Mouse (Mus musculus) limb, embryonic 13.5 days (tissue): Measurements from ENCODE around the gene Atg14. TPM values are rescaled to one million over a fixed set of nuclear protein-coding genes. Genes with fewer than 3 reads are reported as not detected.

ENCODE experiments used
- ATAC-seq: fragments of 200-750 bp; cut with Nextera tagmentation; 2 replicates; pipeline ENCODE4 v1.8.0; 2017; ENCODE audit warnings: low read depth, moderate number of reproducible peaks, moderate TSS enrichment; ENCODE audit not compliant: low FRiP score
- H3K27ac ChIP-seq: fragments of 300-500 bp; sonication (generic); 2 replicates; pipeline ENCODE4 v1.5.1; 2015; ENCODE audit warnings: inconsistent platforms, mild to moderate bottlenecking, moderate library complexity
- H3K27me3 ChIP-seq: fragments of 300-500 bp; sonication (generic); 2 replicates; pipeline ENCODE4 v1.6.1; 2015; ENCODE audit warnings: mild to moderate bottlenecking, inconsistent platforms
- H3K36me3 ChIP-seq: fragments of 300-500 bp; sonication (generic); 2 replicates; pipeline ENCODE4 v1.6.1; 2015; ENCODE audit warnings: inconsistent platforms, mild to moderate bottlenecking, moderate library complexity
- H3K4me1 ChIP-seq: fragments of 300-500 bp; sonication (generic); 2 replicates; pipeline ENCODE4 v1.6.1; 2015; ENCODE audit warnings: inconsistent platforms
- H3K4me2 ChIP-seq: fragments of 300-500 bp; sonication (generic); replicated peaks from 2 replicates; pipeline ENCODE4 v1.6.1; 2015; ENCODE audit warnings: inconsistent platforms, mild to moderate bottlenecking, moderate library complexity
- H3K4me3 ChIP-seq: fragments of 300-500 bp; sonication (generic); 2 replicates; pipeline ENCODE4 v1.5.1; 2015; ENCODE audit warnings: moderate library complexity, mild to moderate bottlenecking, inconsistent platforms
- H3K9ac ChIP-seq: fragments of 300-500 bp; sonication (generic); 2 replicates; pipeline ENCODE4 v1.6.1; 2015; ENCODE audit warnings: mild to moderate bottlenecking, inconsistent platforms
- H3K9me3 ChIP-seq: fragments of 300-500 bp; sonication (generic); 2 replicates; pipeline ENCODE4 v1.6.1; 2016; ENCODE audit warnings: inconsistent platforms
- WGBS: fragments of 180-500 bp; shearing (Covaris S2); methylation state at CpG from one replicate; pipeline ENCODE4 v1.1.7; 2015; 5-methylcytosine and 5-hydroxymethylcytosine counted together
- polyA plus RNA-seq: library from polyadenylated mRNA; unstranded; fragments of >200 nt; fragmentation: Nextera tagmentation; extraction: Ambion mirVana; gene quantifications from 2 replicates; pipeline ENCODE4 v1.2.1, GENCODE M21; 2015

Atg14 gene
- polyA plus RNA-seq, 1 experiment from 2014 or later = 19.4 TPM

DNA sequence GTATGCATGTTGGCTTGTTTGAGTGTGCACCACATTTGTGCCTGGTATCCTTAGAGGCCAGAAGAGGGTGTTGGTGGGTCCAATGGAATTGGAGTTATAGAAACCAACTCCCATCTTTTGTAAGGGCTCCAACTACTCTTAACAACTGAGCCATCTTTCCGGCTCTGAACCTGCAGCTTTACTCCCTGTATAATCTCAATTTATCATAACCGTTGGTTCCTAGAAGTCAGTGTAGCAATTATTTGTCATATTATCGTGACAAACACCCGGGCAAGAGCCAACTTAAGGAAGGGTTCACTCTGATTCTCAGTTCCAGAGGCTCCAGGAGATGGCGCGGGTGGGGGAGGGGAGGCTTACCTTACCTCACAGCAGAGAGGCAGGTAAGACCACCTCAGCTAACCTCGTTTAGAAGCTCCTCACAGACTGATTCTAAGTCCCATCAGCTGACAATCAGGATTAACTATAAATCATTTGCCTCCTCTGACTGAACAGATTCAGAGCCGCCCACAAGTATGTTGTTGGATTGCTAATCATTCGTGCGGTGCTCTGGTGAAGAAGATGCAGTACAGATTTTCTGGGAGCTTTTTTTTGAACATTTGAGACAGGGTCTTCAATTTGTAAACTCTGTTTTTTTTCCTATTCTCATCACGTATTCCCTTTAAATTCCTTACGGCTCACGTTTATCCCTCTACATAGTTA, 49.5 kb downstream of the Atg14 start:
- H3K4me1 ChIP-seq = no peaks in the 10 kb centered on the region
- 83% methylated on average over 13 of the region's 13 CpGs for WGBS
- no peaks in the 10 kb centered on the region for H3K36me3 ChIP-seq
- ATAC-seq = no peak
- no peaks in the 10 kb centered on the region for H3K9me3 ChIP-seq
- no peak overlapping the region for H3K27ac ChIP-seq
- H3K9ac ChIP-seq = no peak overlapping the region
- no peak overlapping the region for H3K4me3 ChIP-seq
- H3K4me2 ChIP-seq = no peak overlapping the region
- H3K27me3 ChIP-seq = no peaks in the 10 kb centered on the region

GRCm38 (mm10) chr14:47518619-47519018, 51.8 kb downstream of the Atg14 start:
- H3K9me3 ChIP-seq = no peaks in the 10 kb centered on the region
- H3K4me1 ChIP-seq = 0 out of 2 replicates have a peak, but pooled peaks cover 7% of the 10 kb centered on the region
- no peak overlapping the region for H3K27ac ChIP-seq
- WGBS = 91% methylated on average over 6 of the region's 6 CpGs
- H3K9ac ChIP-seq = no peak overlapping the region
- ATAC-seq = no peak
- H3K27me3 ChIP-seq = no peaks in the 10 kb centered on the region
- peaks cover under 1% of the 10 kb centered on the region; the same call in 1 of the 2 replicates for H3K36me3 ChIP-seq
- H3K4me2 ChIP-seq = no peak overlapping the region
- no peak overlapping the region for H3K4me3 ChIP-seq

- Histone ChIP-seq H3K4me1 (0 out of 2 replicates have a peak, but pooled peaks cover 7% of the 10 kb centered on the region), H3K9ac (no peak overlapping the region), H3K4me2 (no peak overlapping the region), H3K9me3 (no peaks in the 10 kb centered on the region), H3K27me3 (no peaks in the 10 kb centered on the region), H3K27ac (no peak overlapping the region), H3K36me3 (peaks cover 3% of the 10 kb centered on the region; the same call in 1 of the 2 replicates), H3K4me3 (no peak overlapping the region)
- ATAC-seq = no peak
- 76% methylated on average over 6 of the region's 6 CpGs for WGBS
These were observed 53.7 kb downstream of the Atg14 start for GRCm38 (mm10) chr14:47516755-47517154.

DNA sequence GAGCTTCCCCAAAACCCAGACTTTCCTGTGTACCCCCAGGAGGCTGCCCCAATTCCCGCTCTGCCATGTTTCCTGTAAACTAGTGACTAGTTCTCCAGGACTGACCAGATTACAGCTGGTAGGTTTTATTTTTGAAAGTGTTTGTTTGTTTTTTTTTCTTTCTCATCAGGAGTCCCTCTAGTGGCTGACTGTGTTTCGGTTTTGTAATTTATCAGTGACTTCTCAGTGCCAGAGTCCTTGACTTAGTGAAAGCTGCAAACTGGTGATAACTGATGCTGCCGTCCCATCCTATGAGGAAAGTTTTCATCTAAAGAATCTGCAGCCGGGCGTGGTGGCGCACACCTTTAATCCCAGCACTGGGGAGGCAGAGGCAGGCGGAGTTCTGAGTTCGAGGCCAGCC, 54.8 kb downstream of the Atg14 start:
- peaks cover 3% of the 10 kb centered on the region; the same call in 1 of the 2 replicates for H3K36me3 ChIP-seq
- no peak for ATAC-seq
- WGBS = 93% methylated on average over 8 of the region's 8 CpGs
- H3K9me3 ChIP-seq = no peaks in the 10 kb centered on the region
- H3K4me3 ChIP-seq = no peak overlapping the region
- 0 out of 2 replicates have a peak, but pooled peaks cover 7% of the 10 kb centered on the region for H3K4me1 ChIP-seq
- H3K27me3 ChIP-seq = no peaks in the 10 kb centered on the region
- H3K9ac ChIP-seq = no peak overlapping the region
- H3K27ac ChIP-seq = no peak overlapping the region
- H3K4me2 ChIP-seq = no peak overlapping the region

DNA sequence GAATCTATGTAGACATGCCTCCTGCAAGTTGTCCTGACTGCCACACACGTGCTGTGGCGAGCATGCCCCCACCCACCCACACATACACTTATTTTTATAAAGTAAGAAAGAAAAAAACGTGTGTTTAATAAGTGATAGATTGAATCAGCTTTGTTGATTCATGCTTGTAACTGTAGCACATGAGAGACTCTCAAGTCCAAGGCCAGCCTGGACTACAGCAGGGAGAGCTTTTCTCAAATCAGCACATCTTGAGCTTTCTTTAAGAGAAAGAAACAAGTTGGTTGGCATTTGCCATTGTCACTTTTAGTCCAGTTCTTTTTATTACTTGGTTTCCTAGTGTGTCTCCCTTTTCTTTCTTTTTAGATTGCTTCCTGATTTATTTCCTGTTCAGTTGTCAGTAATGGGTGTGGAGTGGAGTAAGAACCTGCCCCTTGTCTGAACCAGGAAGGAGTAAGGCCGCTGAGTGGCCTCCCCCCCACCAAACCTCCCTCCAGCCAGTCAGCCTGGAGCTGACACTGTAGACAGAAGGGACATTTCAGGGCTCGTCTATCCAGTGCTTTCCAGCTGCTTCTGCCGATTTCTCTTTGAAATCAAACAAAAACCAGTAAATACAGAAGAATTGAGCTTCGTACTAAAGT, 55.5 kb downstream of the Atg14 start:
- WGBS = 58% methylated on average over 7 of the region's 7 CpGs
- H3K27ac ChIP-seq = no peak overlapping the region
- H3K27me3 ChIP-seq = no peaks in the 10 kb centered on the region
- no peak overlapping the region for H3K9ac ChIP-seq
- no peak for ATAC-seq
- H3K9me3 ChIP-seq = no peaks in the 10 kb centered on the region
- peaks cover 3% of the 10 kb centered on the region; the same call in 1 of the 2 replicates for H3K36me3 ChIP-seq
- 0 out of 2 replicates have a peak, but pooled peaks cover 7% of the 10 kb centered on the region for H3K4me1 ChIP-seq
- H3K4me2 ChIP-seq = no peak overlapping the region
- no peak overlapping the region for H3K4me3 ChIP-seq

GRCm38 (mm10) chr14:47513606-47514005, 56.8 kb downstream of the Atg14 start:
- Histone ChIP-seq H3K9ac (no peak overlapping the region), H3K9me3 (no peaks in the 10 kb centered on the region), H3K4me2 (no peak overlapping the region), H3K27me3 (no peaks in the 10 kb centered on the region), H3K36me3 (peaks cover 3% of the 10 kb centered on the region; the same call in 1 of the 2 replicates), H3K27ac (no peak overlapping the region), H3K4me3 (no peak overlapping the region), H3K4me1 (0 out of 2 replicates have a peak, but pooled peaks cover 7% of the 10 kb centered on the region)
- 88% methylated on average over 3 of the region's 3 CpGs for WGBS
- no peak for ATAC-seq

- ATAC-seq = no peak; the same call in 1 of the 2 replicates
- 0 out of 2 replicates have a peak, but pooled peaks cover 6% of the 10 kb centered on the region for H3K4me1 ChIP-seq
- 60% methylated on average over 4 of the region's 4 CpGs for WGBS
- no peak overlapping the region for H3K4me3 ChIP-seq
- no peak overlapping the region for H3K9ac ChIP-seq
- H3K36me3 ChIP-seq = peaks cover 6% of the 10 kb centered on the region; the same call in 1 of the 2 replicates
- H3K27me3 ChIP-seq = no peaks in the 10 kb centered on the region
- no peaks in the 10 kb centered on the region for H3K9me3 ChIP-seq
- no peak overlapping the region for H3K27ac ChIP-seq
- H3K4me2 ChIP-seq = no peak overlapping the region
These were observed 60.2 kb downstream of the Atg14 start for GRCm38 (mm10) chr14:47510244-47510643.

- Histone ChIP-seq H3K9me3 (no peaks in the 10 kb centered on the region), H3K27ac (no peak overlapping the region), H3K27me3 (no peaks in the 10 kb centered on the region), H3K36me3 (peaks cover 5% of the 10 kb centered on the region), H3K4me2 (no peak overlapping the region), H3K9ac (no peak overlapping the region), H3K4me3 (no peak overlapping the region), H3K4me1 (no peaks in the 10 kb centered on the region)
- no peak for ATAC-seq
These were observed 62.4 kb downstream of the Atg14 start for GRCm38 (mm10) chr14:47508035-47508434.

- Histone ChIP-seq H3K27me3 (no peaks in the 10 kb centered on the region), H3K9ac (no peak overlapping the region), H3K36me3 (peaks cover 5% of the 10 kb centered on the region), H3K4me2 (no peak overlapping the region), H3K4me3 (no peak overlapping the region), H3K4me1 (no peaks in the 10 kb centered on the region), H3K9me3 (no peaks in the 10 kb centered on the region), H3K27ac (no peak overlapping the region)
- 89% methylated on average over 5 of the region's 5 CpGs for WGBS
- no peak for ATAC-seq
These were observed 63.8 kb downstream of the Atg14 start for GRCm38 (mm10) chr14:47506676-47507075.

DNA sequence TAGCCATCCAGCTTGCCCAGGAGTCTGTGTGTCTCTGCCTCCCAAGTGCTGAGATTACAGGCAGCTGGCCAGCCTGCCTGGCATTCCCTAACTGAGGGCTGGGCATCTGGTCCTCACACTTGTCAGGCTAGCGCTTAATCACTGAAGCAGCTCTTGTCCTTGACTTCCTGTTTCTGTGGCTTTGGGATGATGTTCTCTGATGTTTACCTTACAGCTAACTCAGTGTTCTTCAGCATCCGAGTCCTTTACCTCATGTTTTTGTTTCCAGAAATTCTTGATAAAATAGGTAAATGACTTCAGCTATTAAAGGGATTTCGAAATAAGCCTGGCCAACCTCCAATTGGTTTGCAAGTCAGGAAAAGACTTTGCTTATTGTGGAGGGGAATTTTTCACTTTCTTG, 66.4 kb downstream of the Atg14 start:
- Histone ChIP-seq H3K9me3 (no peaks in the 10 kb centered on the region), H3K4me3 (no peak overlapping the region), H3K27me3 (no peaks in the 10 kb centered on the region), H3K27ac (no peak overlapping the region), H3K4me2 (no peak overlapping the region), H3K9ac (no peak overlapping the region), H3K36me3 (peaks cover 5% of the 10 kb centered on the region), H3K4me1 (no peaks in the 10 kb centered on the region)
- 92% methylated on average over 3 of the region's 3 CpGs for WGBS
- ATAC-seq = no peak

DNA sequence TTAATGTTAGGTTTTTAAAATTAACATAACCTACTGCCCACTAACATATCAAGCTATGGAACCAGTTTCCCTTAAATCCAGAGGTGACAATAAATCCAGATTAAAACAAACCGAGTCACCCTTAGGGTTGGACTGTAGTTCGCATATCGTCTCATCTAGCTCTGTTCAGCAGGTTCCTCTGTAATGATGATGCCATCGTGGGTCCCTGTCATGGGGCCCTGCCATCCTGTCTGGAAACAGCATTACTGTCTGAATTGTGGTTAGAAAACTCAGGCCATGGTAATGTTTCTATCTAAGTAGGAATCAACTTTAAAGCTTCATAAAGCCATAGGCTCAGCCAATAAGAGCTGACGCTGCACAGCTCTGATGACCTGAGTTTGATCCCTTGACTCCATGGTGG, 71.8 kb downstream of the Atg14 start:
- no peak for ATAC-seq
- 73% methylated on average over 5 of the region's 5 CpGs for whole genome bisulfite sequencing

DNA sequence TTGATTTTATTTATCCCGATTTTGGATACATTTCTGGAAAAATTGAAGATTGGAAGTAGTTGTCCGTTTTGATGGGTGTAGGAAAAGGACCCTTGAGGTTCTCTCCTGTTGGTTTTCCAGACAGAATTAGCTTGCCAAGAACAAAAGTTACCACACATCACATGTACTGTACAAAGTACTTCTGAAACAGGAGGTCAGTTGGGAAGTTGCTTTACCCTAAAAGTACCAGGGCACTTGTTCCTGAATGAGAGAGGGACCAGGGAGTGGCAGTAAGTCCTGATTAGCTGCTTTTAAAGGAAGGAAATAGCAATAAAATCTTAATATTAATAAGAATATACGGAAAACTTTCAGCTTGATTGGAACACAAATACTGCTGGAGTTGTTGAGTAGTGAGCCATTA, 73.3 kb downstream of the Atg14 start:
- Histone ChIP-seq H3K9ac (no peak overlapping the region), H3K27ac (no peak overlapping the region), H3K27me3 (no peaks in the 10 kb centered on the region), H3K4me2 (no peak overlapping the region), H3K36me3 (no peaks in the 10 kb centered on the region), H3K9me3 (no peaks in the 10 kb centered on the region), H3K4me1 (no peaks in the 10 kb centered on the region), H3K4me3 (no peak overlapping the region)
- 81% methylated on average over 3 of the region's 3 CpGs for WGBS
- no peak for ATAC-seq

More for the DNA sequence above, 71.8 kb downstream of the Atg14 start:
- no peak overlapping the region for H3K27ac ChIP-seq
- no peak overlapping the region for H3K4me3 ChIP-seq
- no peaks in the 10 kb centered on the region; the same call in 1 of the 2 replicates for H3K36me3 ChIP-seq
- no peak overlapping the region for H3K9ac ChIP-seq
- no peaks in the 10 kb centered on the region for H3K9me3 ChIP-seq
- H3K27me3 ChIP-seq = no peaks in the 10 kb centered on the region
- H3K4me2 ChIP-seq = no peak overlapping the region
- H3K4me1 ChIP-seq = no peaks in the 10 kb centered on the region
